Mouse (Mus musculus) lung, postnatal 0 days (tissue): ENCODE measurements around the gene D430019H16Rik. TPM values are rescaled to one million over a fixed set of nuclear protein-coding genes. Genes with fewer than 3 reads are reported as not detected.
A peak's percentile ranks its signal among the peaks of the same experiment; 100 is the strongest.

ENCODE experiments used
- ATAC-seq: fragments of 200-750 bp; cut with Nextera tagmentation; 2 replicates; pipeline ENCODE4 v1.8.0; 2017; ENCODE audit warnings: moderate library complexity
- DNase-seq: peaks from one replicate; pipeline ENCODE4 v3.0.0-alpha.2; 2016; ENCODE audit warnings: low spot score
- H3K27ac ChIP-seq: fragments of 300-500 bp; sonication (generic); 2 replicates; pipeline ENCODE4 v1.5.1; 2014; ENCODE audit warnings: antibody characterized with exemption, mild to moderate bottlenecking, low read length, mixed read lengths
- H3K27me3 ChIP-seq: fragments of 300-500 bp; sonication (generic); replicated peaks from 2 replicates; pipeline ENCODE4 v1.6.1; 2014; ENCODE audit warnings: low read length, mixed read lengths; ENCODE audit not compliant: insufficient read depth
- H3K36me3 ChIP-seq: fragments of 300-500 bp; sonication (generic); 2 replicates; pipeline ENCODE4 v1.6.1; 2014; ENCODE audit warnings: low read length, mixed read lengths; ENCODE audit not compliant: insufficient read depth
- H3K4me1 ChIP-seq: fragments of 300-500 bp; sonication (generic); 2 replicates; pipeline ENCODE4 v1.6.1; 2014; ENCODE audit warnings: antibody characterized with exemption, low read depth, low read length, mixed read lengths; ENCODE audit not compliant: insufficient read depth
- H3K4me2 ChIP-seq: fragments of 300-500 bp; sonication (generic); replicated peaks from 2 replicates; pipeline ENCODE4 v1.6.1; 2014; ENCODE audit warnings: low read depth, mild to moderate bottlenecking, low read length, moderate library complexity, mixed read lengths
- H3K4me3 ChIP-seq: fragments of 300-500 bp; sonication (generic); 2 replicates; pipeline ENCODE4 v1.5.1; 2014; ENCODE audit warnings: low read depth, low read length
- H3K9ac ChIP-seq: fragments of 300-500 bp; sonication (generic); replicated peaks from 2 replicates; pipeline ENCODE4 v1.6.1; 2014; ENCODE audit warnings: low read depth, mild to moderate bottlenecking
- H3K9me3 ChIP-seq: fragments of 300-500 bp; sonication (generic); 2 replicates; pipeline ENCODE4 v1.6.1; 2016; ENCODE audit warnings: low read length, mixed read lengths
- CTCF ChIP-seq: IDR thresholded peaks from 2 replicates; pipeline ENCODE4 v1.5.1; 2016; ENCODE audit warnings: antibody characterized with exemption, mild to moderate bottlenecking
- EP300 ChIP-seq: IDR thresholded peaks from 2 replicates; pipeline ENCODE4 v1.6.1; 2016; ENCODE audit warnings: antibody characterized with exemption, mild to moderate bottlenecking, control low read depth
- WGBS: fragments of 180-500 bp; shearing (Covaris S2); extraction: QIAGEN DNeasy Blood & Tissue Kit; methylation state at CpG from one replicate; pipeline ENCODE4 v1.1.7; 2014; 5-methylcytosine and 5-hydroxymethylcytosine counted together
- polyA plus RNA-seq: library from polyadenylated mRNA; unstranded; fragments of >200 nt; fragmentation: Nextera tagmentation; extraction: Ambion mirVana; gene quantifications from 2 replicates; pipeline ENCODE4 v1.2.1, GENCODE M21; 2015

The D430019H16Rik gene
- 0.54 and 0.67 TPM in 2 replicates for polyA plus RNA-seq

GRCm38 (mm10) chr12:105453670-105454257, at the start of gene D430019H16Rik:
TSS of gene D430019H16Rik (plus strand) at chr12:105453856.
- no peak for TF ChIP-seq CTCF
- no peak for TF ChIP-seq EP300
- no peaks in the 10 kb centered on the region for H3K27me3 ChIP-seq
- H3K9ac ChIP-seq, result 0 out of 2 replicates have a peak within 1 kb of the TSS, but pooled peaks have one; percentile 23
- H3K4me1 ChIP-seq, result peaks cover 3% of the 10 kb centered on the region; the same call in 1 of the 2 replicates
- DNase-seq (peak; percentile 75), ATAC-seq (peak; percentile 87)
- peak within 1 kb of the TSS; percentile 42 for H3K4me3 ChIP-seq
- no peaks in the 10 kb centered on the region for H3K36me3 ChIP-seq
- no peaks in the 10 kb centered on the region for H3K9me3 ChIP-seq
- H3K27ac ChIP-seq, result no peak within 1 kb of the TSS
- peak within 1 kb of the TSS; percentile 85 for H3K4me2 ChIP-seq
- under 1% methylated on average over 35 of the region's 38 CpGs for WGBS

- ATAC-seq, result no peak
- H3K36me3 ChIP-seq, result no peaks in the 10 kb centered on the region
- H3K4me1 ChIP-seq, result no peaks in the 10 kb centered on the region
- no peaks in the 10 kb centered on the region for H3K9me3 ChIP-seq
- H3K27ac ChIP-seq, result no peak overlapping the region
- H3K4me3 ChIP-seq, result no peak overlapping the region
- 51% methylated on average over 6 of the region's 6 CpGs for WGBS
- TF ChIP-seq CTCF (no peak), EP300 (no peak)
- H3K27me3 ChIP-seq, result no peaks in the 10 kb centered on the region
- no peak overlapping the region for H3K4me2 ChIP-seq
- no peak for DNase-seq
- H3K9ac ChIP-seq, result no peak overlapping the region
Measured at GRCm38 (mm10) chr12:105406008-105406407, 47.6 kb upstream of the D430019H16Rik start.

GRCm38 (mm10) chr12:105413909-105414308, 39.7 kb upstream of the D430019H16Rik start:
- no peaks in the 10 kb centered on the region for H3K36me3 ChIP-seq
- ATAC-seq (no peak), DNase-seq (no peak)
- H3K9ac ChIP-seq, result no peak overlapping the region
- WGBS, result 86% methylated on average over 8 of the region's 8 CpGs
- no peak overlapping the region for H3K4me2 ChIP-seq
- no peak overlapping the region for H3K27ac ChIP-seq
- no peak overlapping the region for H3K4me3 ChIP-seq
- H3K4me1 ChIP-seq, result no peaks in the 10 kb centered on the region
- no peak for TF ChIP-seq CTCF
- TF ChIP-seq EP300, result no peak
- H3K27me3 ChIP-seq, result no peaks in the 10 kb centered on the region
- no peaks in the 10 kb centered on the region for H3K9me3 ChIP-seq

- no peaks in the 10 kb centered on the region for H3K36me3 ChIP-seq
- no peak overlapping the region for H3K4me3 ChIP-seq
- no peak overlapping the region for H3K27ac ChIP-seq
- no peak for DNase-seq
- 21% methylated on average over 6 of the region's 6 CpGs for WGBS
- no peaks in the 10 kb centered on the region for H3K27me3 ChIP-seq
- no peaks in the 10 kb centered on the region for H3K9me3 ChIP-seq
- no peak overlapping the region for H3K9ac ChIP-seq
- TF ChIP-seq CTCF (no peak), EP300 (no peak)
- no peak for ATAC-seq
- H3K4me2 ChIP-seq, result no peak overlapping the region
- no peaks in the 10 kb centered on the region for H3K4me1 ChIP-seq
Measured at GRCm38 (mm10) chr12:105420476-105420875, 33.2 kb upstream of the D430019H16Rik start.

GRCm38 (mm10) chr12:105426541-105426940, 27.1 kb upstream of the D430019H16Rik start:
- 60% methylated on average over 7 of the region's 7 CpGs for WGBS
- Histone ChIP-seq H3K9ac (no peak overlapping the region), H3K27me3 (no peaks in the 10 kb centered on the region), H3K27ac (no peak overlapping the region), H3K9me3 (no peaks in the 10 kb centered on the region), H3K4me3 (no peak overlapping the region), H3K4me2 (no peak overlapping the region), H3K36me3 (no peaks in the 10 kb centered on the region), H3K4me1 (no peaks in the 10 kb centered on the region)
- ATAC-seq (no peak), DNase-seq (no peak)
- TF ChIP-seq EP300 (no peak), CTCF (no peak)

GRCm38 (mm10) chr12:105427039-105427757, 26.5 kb upstream of the D430019H16Rik start:
- 12% methylated on average over 9 of the region's 10 CpGs for WGBS
- Histone ChIP-seq H3K4me3 (no peak overlapping the region), H3K36me3 (no peaks in the 10 kb centered on the region), H3K27ac (no peak overlapping the region), H3K4me1 (no peaks in the 10 kb centered on the region), H3K4me2 (no peak overlapping the region), H3K9ac (no peak overlapping the region), H3K27me3 (no peaks in the 10 kb centered on the region), H3K9me3 (no peaks in the 10 kb centered on the region)
- TF ChIP-seq EP300, result no peak
- TF ChIP-seq CTCF, result peak; percentile 80
- DNase-seq (peak; percentile 80), ATAC-seq (peak; percentile 74)
